Mouse (Mus musculus) forebrain, postnatal 0 days (tissue): ENCODE data around the gene Rfng. TPM values are rescaled to one million over a fixed set of nuclear protein-coding genes. Genes with fewer than 3 reads are reported as not detected.
A peak's percentile ranks its signal among the peaks of the same experiment; 100 is the strongest.
"Not testable (repeated sequence)": the region's sequence is repeated elsewhere in the genome, so short reads cannot be mapped to it uniquely, and the experiment has no call there.

Source experiments
- ATAC-seq: fragments of 200-750 bp; cut with Nextera tagmentation; 2 replicates; pipeline ENCODE4 v1.8.0; 2017; ENCODE audit warnings: mild to moderate bottlenecking, moderate library complexity
- DNase-seq: peaks from one replicate; pipeline ENCODE4 v3.0.0-alpha.2; 2015
- H3K27ac ChIP-seq: fragments of 300-500 bp; sonication (generic); 2 replicates; pipeline ENCODE4 v1.5.1; 2014; ENCODE audit warnings: low read depth, mild to moderate bottlenecking, antibody characterized with exemption, low read length, moderate library complexity, mixed read lengths
- H3K27me3 ChIP-seq: fragments of 300-500 bp; sonication (generic); 2 replicates; pipeline ENCODE4 v1.6.1; 2014; ENCODE audit warnings: mild to moderate bottlenecking, low read length, mixed read lengths; ENCODE audit not compliant: insufficient read depth
- H3K36me3 ChIP-seq: fragments of 300-500 bp; sonication (generic); 2 replicates; pipeline ENCODE4 v1.6.1; 2014; ENCODE audit warnings: mild to moderate bottlenecking, moderate library complexity; ENCODE audit not compliant: insufficient read depth
- H3K4me1 ChIP-seq: fragments of 300-500 bp; sonication (generic); 2 replicates; pipeline ENCODE4 v1.6.1; 2014; ENCODE audit warnings: antibody characterized with exemption; ENCODE audit not compliant: insufficient read depth
- H3K4me2 ChIP-seq: fragments of 300-500 bp; sonication (generic); 2 replicates; pipeline ENCODE4 v1.6.1; 2014; ENCODE audit warnings: low read depth, mild to moderate bottlenecking, moderate library complexity
- H3K4me3 ChIP-seq: fragments of 300-500 bp; sonication (generic); 2 replicates; pipeline ENCODE4 v1.5.1; 2014; ENCODE audit warnings: low read depth, low read length, mixed read lengths
- H3K9ac ChIP-seq: fragments of 300-500 bp; sonication (generic); 2 replicates; pipeline ENCODE4 v1.6.1; 2014; ENCODE audit warnings: mild to moderate bottlenecking
- H3K9me3 ChIP-seq: fragments of 300-500 bp; sonication (generic); 2 replicates; pipeline ENCODE4 v1.6.1; 2016; ENCODE audit warnings: low read length
- CTCF ChIP-seq: sonication (generic); IDR thresholded peaks from 2 replicates; pipeline ENCODE4 v1.5.1; 2016; ENCODE audit warnings: antibody characterized with exemption, control low read depth, low read depth
- WGBS: fragments of 180-500 bp; shearing (Covaris S2); extraction: QIAGEN DNeasy Blood & Tissue Kit; methylation state at CpG from one replicate; pipeline ENCODE4 v1.1.7; 2014; 5-methylcytosine and 5-hydroxymethylcytosine counted together
- polyA plus RNA-seq: library from polyadenylated mRNA; unstranded; fragments of >200 nt; fragmentation: Nextera tagmentation; extraction: Ambion mirVana; gene quantifications from 2 replicates; pipeline ENCODE4 v1.2.1, GENCODE M21; 2015
- total RNA-seq: library from RNA; depleted of rRNA; stranded (reverse); fragments of >200 nt; gene quantifications from 2 replicates; pipeline ENCODE4 v1.2.3, GENCODE M21; 2014

Gene Rfng
- total and polyA plus RNA-seq, 2 experiments from 2014 or later: 82.8 to 125 TPM

DNA sequence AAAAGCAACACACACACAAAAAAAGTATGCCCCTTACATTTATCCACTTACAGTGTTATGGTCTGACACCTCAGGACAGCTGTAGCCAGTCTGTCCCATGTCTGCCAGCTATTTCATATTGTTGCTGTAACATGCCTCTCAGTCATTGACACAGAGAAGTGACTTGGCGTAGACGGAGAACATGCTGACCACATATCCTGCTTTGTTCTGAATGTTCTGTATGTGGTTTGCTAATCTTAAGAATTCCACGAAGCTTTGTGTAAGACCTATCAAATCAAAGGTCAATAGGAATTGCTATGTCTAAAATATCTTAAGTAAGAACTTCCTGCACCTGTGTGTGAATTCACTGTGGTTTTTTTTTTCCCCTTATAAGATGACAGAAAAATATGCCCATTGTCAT, 14.2 kb upstream of the Rfng start:
- WGBS: 88% methylated on average over 3 of the region's 3 CpGs
- Histone ChIP-seq H3K4me3 (no peak overlapping the region), H3K4me1 (peaks cover 6% of the 10 kb centered on the region), H3K27ac (no peak overlapping the region), H3K36me3 (peaks cover 9% of the 10 kb centered on the region), H3K9ac (no peak overlapping the region), H3K4me2 (no peak overlapping the region), H3K9me3 (no peaks in the 10 kb centered on the region), H3K27me3 (no peaks in the 10 kb centered on the region)
- DNase-seq: no peak
- no peak for TF ChIP-seq CTCF
- ATAC-seq: no peak

DNA sequence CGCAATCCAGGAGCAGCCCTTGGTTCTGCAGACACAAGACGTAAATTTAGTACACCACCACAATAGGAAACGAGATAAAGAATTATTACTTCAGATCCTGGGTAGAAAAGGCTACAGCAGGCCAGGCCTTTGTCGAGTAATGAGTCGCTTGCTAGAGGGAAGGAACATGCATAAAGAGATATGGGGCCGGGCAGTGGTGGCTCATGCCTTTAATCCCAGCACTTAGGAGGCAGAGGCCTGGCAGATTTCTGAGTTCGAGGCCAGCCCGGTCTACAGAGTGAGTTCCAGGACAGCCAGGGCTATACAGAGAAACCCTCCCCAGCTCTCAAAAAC, 12.6 kb upstream of the Rfng start:
- Histone ChIP-seq H3K4me1 (peaks cover 6% of the 10 kb centered on the region), H3K36me3 (peaks cover 25% of the 10 kb centered on the region), H3K4me2 (peak overlapping the region; percentile 94), H3K27me3 (no peaks in the 10 kb centered on the region), H3K27ac (peak overlapping the region; percentile 83), H3K9me3 (no peaks in the 10 kb centered on the region), H3K9ac (peak overlapping the region; percentile 83), H3K4me3 (peak overlapping the region; percentile 73)
- ATAC-seq: no peak; the same call in 1 of the 2 replicates
- TF ChIP-seq CTCF: no peak
- 20% methylated on average over 8 of the region's 8 CpGs for WGBS
- DNase-seq: no peak

DNA sequence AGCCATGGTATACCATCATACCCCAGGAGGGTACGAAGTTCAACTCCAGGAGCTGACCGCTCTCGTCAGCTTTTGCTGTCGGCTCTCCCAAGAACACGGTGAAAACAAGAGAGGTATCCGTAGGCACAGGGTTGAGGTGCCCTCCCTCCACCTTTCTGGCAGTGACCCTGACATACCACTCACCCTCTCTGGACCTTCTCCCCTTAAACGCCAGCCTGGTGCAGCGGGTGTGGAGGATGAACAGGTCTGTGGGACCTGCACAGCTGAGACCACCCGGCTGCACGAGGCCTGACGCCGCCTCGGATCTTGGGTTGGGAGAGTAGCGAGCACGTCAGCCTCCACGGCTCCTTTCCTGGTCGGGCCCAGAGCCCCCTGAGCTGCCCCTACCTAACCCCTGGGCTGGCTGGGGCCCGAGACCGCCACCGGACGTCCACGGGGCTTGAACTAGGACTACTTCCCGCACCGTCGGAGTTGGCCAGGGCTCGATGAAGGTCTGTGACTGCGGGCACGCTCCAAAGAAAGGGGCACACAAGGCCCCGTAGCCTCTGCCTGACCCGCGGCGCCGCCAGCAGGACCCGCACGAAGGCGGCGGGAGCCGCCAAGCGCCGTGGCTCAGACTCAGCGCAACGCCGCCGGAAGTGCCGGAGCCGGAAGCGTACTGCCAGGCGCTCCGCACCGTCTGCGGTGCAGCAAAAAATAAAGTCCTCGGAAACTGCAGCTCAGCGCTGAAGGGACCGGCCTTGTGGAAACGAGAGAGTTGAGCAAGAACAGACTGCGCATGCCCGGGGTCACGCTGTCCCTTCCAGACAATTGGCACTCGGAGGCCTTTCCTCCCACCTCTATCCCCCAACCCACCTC, 12.0 kb upstream of the Rfng start, which contains the start of gene Dus1l:
Gene Dus1l, minus strand, starts transcription at position 648 of the 858 bp plus-strand sequence.
- peak; percentile 95 for ATAC-seq
- Histone ChIP-seq H3K4me1 (peaks cover 6% of the 10 kb centered on the region), H3K9ac (peak within 1 kb of the TSS; percentile 83), H3K27ac (peak within 1 kb of the TSS; percentile 83), H3K9me3 (no peaks in the 10 kb centered on the region), H3K36me3 (peaks cover 31% of the 10 kb centered on the region), H3K27me3 (no peaks in the 10 kb centered on the region), H3K4me3 (peak within 1 kb of the TSS; percentile 73), H3K4me2 (peak within 1 kb of the TSS; percentile 94)
- 4% methylated on average over 59 of the region's 59 CpGs for WGBS
- 0 out of 2 replicates have a peak, but pooled peaks have one; percentile 9 for TF ChIP-seq CTCF
- DNase-seq: peak; percentile 99

DNA sequence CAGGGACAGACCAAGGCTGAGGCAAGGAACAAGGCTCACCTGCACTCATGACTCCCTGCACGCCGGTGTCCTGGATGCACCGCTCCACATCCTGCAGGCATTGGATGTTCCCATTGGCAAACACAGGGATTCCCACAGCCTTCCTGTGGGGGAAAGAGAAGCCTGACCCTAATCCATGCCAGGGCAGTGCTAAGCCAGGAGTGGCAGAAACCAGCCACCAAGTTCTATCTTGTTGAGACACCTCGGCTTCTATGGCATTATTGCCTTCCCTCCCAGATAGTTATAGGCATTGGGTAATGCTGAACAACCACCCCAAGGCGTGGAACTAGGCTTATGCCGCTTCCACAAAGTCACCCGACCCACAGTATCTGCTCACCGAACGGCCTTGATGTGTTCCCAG, 8.6 kb upstream of the Rfng start:
- ATAC-seq (no peak), DNase-seq (no peak)
- Histone ChIP-seq H3K36me3 (peaks cover 59% of the 10 kb centered on the region), H3K4me3 (no peak overlapping the region), H3K27me3 (no peaks in the 10 kb centered on the region), H3K4me2 (no peak overlapping the region), H3K27ac (no peak overlapping the region), H3K9ac (no peak overlapping the region), H3K4me1 (peaks cover 6% of the 10 kb centered on the region), H3K9me3 (no peaks in the 10 kb centered on the region)
- no peak for TF ChIP-seq CTCF
- WGBS: 96% methylated on average over 9 of the region's 9 CpGs

DNA sequence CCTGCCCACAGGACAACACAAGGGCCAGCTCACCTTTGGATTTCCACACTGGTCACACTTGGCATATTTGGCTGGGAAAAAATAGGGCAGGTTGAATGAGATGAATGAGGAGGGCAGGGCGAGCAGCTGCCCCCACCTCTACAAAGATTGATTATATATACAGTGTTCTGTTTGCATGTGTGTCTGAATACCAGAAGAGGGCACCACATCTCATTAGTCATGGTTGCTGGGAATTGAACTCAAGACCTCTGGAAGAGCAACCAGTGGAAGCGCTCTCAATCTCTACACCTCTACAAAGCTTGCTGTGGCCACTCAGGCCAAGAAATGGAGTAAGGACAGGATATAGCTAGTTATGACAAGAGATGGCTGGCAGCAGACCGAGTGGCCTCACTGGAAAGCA, 5.8 kb upstream of the Rfng start:
- H3K9ac ChIP-seq: no peak overlapping the region
- WGBS: 91% methylated on average over 3 of the region's 3 CpGs
- H3K4me2 ChIP-seq: no peak overlapping the region
- TF ChIP-seq CTCF: 0 out of 2 replicates have a peak, but pooled peaks have one; percentile 3
- peaks cover 6% of the 10 kb centered on the region for H3K4me1 ChIP-seq
- H3K36me3 ChIP-seq: peaks cover 79% of the 10 kb centered on the region
- ATAC-seq (peak; percentile 50; the same call in 1 of the 2 replicates), DNase-seq (no peak)
- no peak overlapping the region for H3K27ac ChIP-seq
- H3K9me3 ChIP-seq: no peaks in the 10 kb centered on the region
- H3K4me3 ChIP-seq: no peak overlapping the region
- no peaks in the 10 kb centered on the region for H3K27me3 ChIP-seq

DNA sequence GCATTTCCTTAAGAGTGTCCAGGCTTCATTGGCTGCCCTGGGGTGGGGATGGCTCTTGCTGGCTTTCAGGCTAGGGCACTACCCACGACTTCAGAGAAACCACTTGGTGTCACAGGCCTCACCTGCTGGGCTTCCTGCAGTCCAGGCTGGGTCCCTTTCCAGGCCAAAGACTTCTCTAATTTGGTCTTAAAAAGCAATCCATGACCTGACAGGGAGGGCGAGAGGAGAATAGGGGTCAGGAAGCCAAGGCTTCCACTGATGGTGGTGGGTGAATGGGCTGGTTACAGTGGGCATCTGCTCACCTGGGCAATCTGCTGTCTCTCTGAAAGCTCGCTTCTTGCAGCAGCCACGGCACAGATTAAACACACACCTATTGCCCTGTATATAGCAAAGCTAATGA, 5.3 kb upstream of the Rfng start:
- H3K9me3 ChIP-seq: no peaks in the 10 kb centered on the region
- no peak overlapping the region for H3K27ac ChIP-seq
- H3K27me3 ChIP-seq: no peaks in the 10 kb centered on the region
- ATAC-seq: no peak
- WGBS: 91% methylated on average over 4 of the region's 4 CpGs
- peaks cover 6% of the 10 kb centered on the region for H3K4me1 ChIP-seq
- DNase-seq: no peak
- H3K9ac ChIP-seq: no peak overlapping the region
- H3K4me2 ChIP-seq: no peak overlapping the region
- H3K4me3 ChIP-seq: no peak overlapping the region
- no peak for TF ChIP-seq CTCF
- H3K36me3 ChIP-seq: peaks cover 79% of the 10 kb centered on the region

DNA sequence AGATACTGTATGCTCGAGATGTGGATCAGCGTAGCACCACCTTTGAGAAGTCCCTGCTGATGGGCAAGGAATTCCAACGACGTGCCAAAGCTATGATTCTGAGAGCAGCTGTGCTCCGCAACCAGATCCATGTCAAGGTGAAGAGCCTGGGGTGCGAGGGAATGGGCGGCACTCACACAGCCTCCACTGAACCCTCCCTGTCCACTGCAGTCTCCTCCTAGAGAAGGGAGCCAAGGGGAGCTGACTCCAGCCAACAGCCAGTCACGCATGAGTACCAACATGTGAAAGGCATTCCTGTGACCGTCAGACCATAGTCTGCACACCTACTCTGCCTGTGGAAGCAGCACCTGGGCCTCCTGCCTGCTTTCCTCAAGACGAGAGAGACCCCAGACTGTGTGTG, 4.5 kb upstream of the Rfng start:
- not testable (repeated sequence) for H3K4me3 ChIP-seq, DNase-seq, ATAC-seq, H3K27ac ChIP-seq, H3K4me1 ChIP-seq, H3K9ac ChIP-seq, H3K9me3 ChIP-seq, H3K4me2 ChIP-seq, H3K27me3 ChIP-seq
- peaks cover 73% of the 10 kb centered on the region for H3K36me3 ChIP-seq
- WGBS: 85% methylated on average over 9 of the region's 10 CpGs
